Mouse (Mus musculus): ENCODE data around the gene Ldha. TPM values are rescaled to one million over a fixed set of nuclear protein-coding genes. Genes with fewer than 3 reads are reported as not detected.

Ldha gene
- polyA plus RNA-seq, 1 experiment: 1,649 TPM

DNA sequence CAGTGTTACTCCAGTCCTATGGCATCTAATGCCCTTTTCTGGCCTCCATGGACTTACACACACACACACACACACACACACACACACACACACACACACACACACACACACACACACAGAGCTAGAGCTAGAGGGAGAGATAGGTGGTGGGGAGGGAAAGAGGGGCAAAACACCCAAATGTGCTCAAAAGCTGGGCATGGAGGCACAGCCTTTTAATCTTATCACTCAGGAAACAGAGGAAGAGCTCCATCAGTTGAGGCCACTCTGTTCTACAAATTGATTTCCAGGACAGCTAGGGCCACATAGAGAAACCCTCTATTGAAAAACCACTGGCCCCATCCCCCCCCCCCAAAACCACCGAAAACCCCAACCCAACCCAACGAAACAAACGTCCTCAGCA, 42.0 kb downstream of the Ldha start:
- TF ChIP-seq CTCF (IDR thresholded peaks at IDR 0.05; ENCODE audit: extremely low read depth, insufficient read length, insufficient replicate concordance, low read depth, low read length) (no peak), POLR2A (IDR thresholded peaks at IDR 0.05; ENCODE audit: low read depth, low read length) (no peak)
- Histone ChIP-seq H3K4me3 (ENCODE audit: low read depth, low read length) (no peak overlapping the region), H3K36me3 (ENCODE audit: control insufficient read depth, insufficient read depth, low read length) (peaks cover 20% of the 10 kb centered on the region), H3K4me1 (ENCODE audit: control insufficient read depth, insufficient read depth, insufficient read length, low read length) (no peaks in the 10 kb centered on the region), H3K27ac (ENCODE audit: insufficient read depth, low read depth, low read length) (no peak overlapping the region), H3K27me3 (ENCODE audit: control insufficient read depth, insufficient read depth, low read length) (no peaks in the 10 kb centered on the region)
- 78% methylated on average over 3 of the region's 3 CpGs for WGBS

DNA sequence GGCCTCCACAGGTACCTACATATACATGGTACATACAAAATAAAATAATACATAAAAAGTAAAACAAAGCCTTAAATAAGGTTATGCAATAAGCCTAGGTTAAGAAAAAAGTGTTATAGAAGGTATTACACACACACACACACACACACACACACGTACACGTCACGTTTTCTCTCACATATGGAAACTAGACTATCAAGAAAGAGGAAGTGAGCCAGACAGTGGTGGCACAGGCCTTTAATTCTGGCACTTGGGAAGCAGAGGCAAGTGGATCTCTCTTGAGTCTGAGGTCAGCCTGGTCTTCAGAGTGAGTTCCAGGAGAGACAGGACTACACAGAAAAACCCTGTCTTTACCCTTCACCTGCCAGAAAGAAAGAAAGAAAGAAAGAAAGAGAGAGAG, 54.2 kb downstream of the Ldha start:
- H3K4me1 ChIP-seq (ENCODE audit: control insufficient read depth, insufficient read depth, insufficient read length, low read length): no peaks in the 10 kb centered on the region
- no peak overlapping the region for H3K27ac ChIP-seq (ENCODE audit: insufficient read depth, low read depth, low read length)
- no peak for TF ChIP-seq POLR2A (IDR thresholded peaks at IDR 0.05; ENCODE audit: low read depth, low read length)
- TF ChIP-seq CTCF (IDR thresholded peaks at IDR 0.05; ENCODE audit: extremely low read depth, insufficient read length, insufficient replicate concordance, low read depth, low read length): no peak
- peaks cover 57% of the 10 kb centered on the region for H3K36me3 ChIP-seq (ENCODE audit: control insufficient read depth, insufficient read depth, low read length)
- 83% methylated on average over 3 of the region's 3 CpGs for WGBS
- no peak overlapping the region for H3K4me3 ChIP-seq (ENCODE audit: low read depth, low read length)
- no peaks in the 10 kb centered on the region for H3K27me3 ChIP-seq (ENCODE audit: control insufficient read depth, insufficient read depth, low read length)

DNA sequence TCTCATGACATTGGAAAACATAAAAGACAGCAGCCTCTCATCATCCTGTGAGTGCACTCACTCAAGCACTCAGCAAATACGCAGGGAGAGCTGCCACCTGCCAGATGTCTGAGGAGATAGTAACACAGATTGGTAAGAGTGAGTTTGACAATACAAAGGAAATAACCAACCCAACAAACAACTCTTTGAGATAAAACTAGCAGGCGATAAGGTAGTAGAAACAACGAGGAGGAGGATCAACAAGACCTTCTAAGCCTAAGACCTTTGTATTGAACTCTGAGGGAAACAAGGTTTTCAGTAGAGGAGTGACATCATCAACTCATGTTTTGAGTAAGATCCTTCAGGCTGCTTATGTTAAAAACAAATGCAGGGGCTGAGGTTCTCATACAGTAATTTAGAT, 58.1 kb downstream of the Ldha start:
- H3K36me3 ChIP-seq (ENCODE audit: control insufficient read depth, insufficient read depth, low read length): peaks cover 52% of the 10 kb centered on the region
- TF ChIP-seq POLR2A (IDR thresholded peaks at IDR 0.05; ENCODE audit: low read depth, low read length) (no peak), CTCF (IDR thresholded peaks at IDR 0.05; ENCODE audit: extremely low read depth, insufficient read length, insufficient replicate concordance, low read depth, low read length) (no peak)
- WGBS: 55% methylated on average over 3 of the region's 3 CpGs
- no peak overlapping the region for H3K27ac ChIP-seq (ENCODE audit: insufficient read depth, low read depth, low read length)
- no peaks in the 10 kb centered on the region for H3K27me3 ChIP-seq (ENCODE audit: control insufficient read depth, insufficient read depth, low read length)
- no peak overlapping the region for H3K4me3 ChIP-seq (ENCODE audit: low read depth, low read length)
- H3K4me1 ChIP-seq (ENCODE audit: control insufficient read depth, insufficient read depth, insufficient read length, low read length): no peaks in the 10 kb centered on the region

Other genes with a start within 250 kb of the Ldha start
- gene Sergef, start 201.7 kb upstream of the Ldha start, polyA plus RNA-seq (2012; rRNA removed): 6.2 and 7.5 TPM in 2 replicates
- 1.6 and 2.2 TPM in 2 replicates for gene Tph1, start 168.9 kb upstream of the Ldha start, polyA plus RNA-seq (2012; rRNA removed)
- gene Saal1, start 130.8 kb upstream of the Ldha start, polyA plus RNA-seq (2012; rRNA removed): 2.1 and 3.5 TPM in 2 replicates
- 0.44 and 4.0 TPM in 2 replicates for gene Saa3, start 125.8 kb upstream of the Ldha start, polyA plus RNA-seq (2012; rRNA removed)
- not detected in 2 replicates for gene Saa4, start 108.9 kb upstream of the Ldha start, polyA plus RNA-seq (2012; rRNA removed)
- gene Saa1, start 98.5 kb upstream of the Ldha start, polyA plus RNA-seq (2012; rRNA removed): 0.56 TPM in 1 of 2 replicates, not detected in the other
- gene Saa2, start 89.7 kb upstream of the Ldha start, polyA plus RNA-seq (2012; rRNA removed): not detected in 2 replicates
- gene Hps5, start 45.4 kb upstream of the Ldha start, polyA plus RNA-seq (2012; rRNA removed): 14.4 and 22.7 TPM in 2 replicates
- gene Gtf2h1, start 45.4 kb upstream of the Ldha start, polyA plus RNA-seq (2012; rRNA removed): 3.1 and 5.9 TPM in 2 replicates
- gene Ldhc, start 19.7 kb downstream of the Ldha start, polyA plus RNA-seq (2012; rRNA removed): not detected in 2 replicates
- 55.5 and 103 TPM in 2 replicates for gene Tsg101, start 78.5 kb downstream of the Ldha start, polyA plus RNA-seq (2012; rRNA removed)
- gene Uevld, start 117.1 kb downstream of the Ldha start, polyA plus RNA-seq (2012; rRNA removed): 0.58 and 0.95 TPM in 2 replicates
- not detected in 2 replicates for gene Gm9999, start 142.1 kb downstream of the Ldha start, polyA plus RNA-seq (2012; rRNA removed)
- gene Spty2d1, start 166.9 kb downstream of the Ldha start, polyA plus RNA-seq (2012; rRNA removed): 2.2 and 3.6 TPM in 2 replicates
- 41.3 and 385 TPM in 2 replicates for gene Tmem86a, start 209.1 kb downstream of the Ldha start, polyA plus RNA-seq (2012; rRNA removed)